Mouse (Mus musculus): ENCODE data around the gene Ndufa6. TPM values are rescaled to one million over a fixed set of nuclear protein-coding genes. Genes with fewer than 3 reads are reported as not detected.
"Not testable (repeated sequence)": the region's sequence is repeated elsewhere in the genome, so short reads cannot be mapped to it uniquely, and the experiment has no call there.

Gene Ndufa6
- total RNA-seq, 4 experiments from 2014 or later, result 177 to 207 (median 191) TPM

- DNase-seq (ENCODE audit: low spot score in 2 of 2), result no peak
Observed at GRCm38 (mm10) chr15:82368146-82368545, 14.0 kb upstream of the Ndufa6 start.

GRCm38 (mm10) chr15:82364561-82364960 is 10.4 kb upstream of the Ndufa6 start:
- DNase-seq (ENCODE audit: low spot score in 2 of 2), result not testable (repeated sequence)

- DNase-seq (ENCODE audit: low spot score in 2 of 2), result not testable (repeated sequence)
Observed at GRCm38 (mm10) chr15:82363801-82364200, 9.7 kb upstream of the Ndufa6 start.

- DNase-seq (ENCODE audit: low spot score in 2 of 2), result no peak
Observed at GRCm38 (mm10) chr15:82362234-82362633, 8.1 kb upstream of the Ndufa6 start.

GRCm38 (mm10) chr15:82361459-82362018 is 7.4 kb upstream of the Ndufa6 start:
- peak; percentile 2 to 4 for DNase-seq (ENCODE audit: low spot score in 2 of 2)

GRCm38 (mm10) chr15:82358431-82359260 is 4.5 kb upstream of the Ndufa6 start:
- no peak for DNase-seq (ENCODE audit: low spot score in 2 of 2)

- DNase-seq (ENCODE audit: low spot score in 2 of 2), result no peak
Observed at GRCm38 (mm10) chr15:82353745-82354113, 393 bp downstream of the Ndufa6 start.

- no peak for DNase-seq (ENCODE audit: low spot score in 2 of 2)
Observed at GRCm38 (mm10) chr15:82353078-82353744, 911 bp downstream of the Ndufa6 start.

- DNase-seq (ENCODE audit: low spot score in 2 of 2), result no peak
Observed at GRCm38 (mm10) chr15:82351480-82351879, 2.6 kb downstream of the Ndufa6 start.

- no peak for DNase-seq (ENCODE audit: low spot score in 2 of 2)
Observed at GRCm38 (mm10) chr15:82350349-82350748, 3.8 kb downstream of the Ndufa6 start.

- DNase-seq (ENCODE audit: low spot score in 2 of 2), result no peak
Observed at GRCm38 (mm10) chr15:82348999-82349341, 5.2 kb downstream of the Ndufa6 start.

GRCm38 (mm10) chr15:82348258-82348998 is 5.7 kb downstream of the Ndufa6 start:
- DNase-seq (ENCODE audit: low spot score in 2 of 2), result no peak

- DNase-seq (ENCODE audit: low spot score in 2 of 2), result no peak
Observed at GRCm38 (mm10) chr15:82347852-82348251, 6.3 kb downstream of the Ndufa6 start.

GRCm38 (mm10) chr15:82347303-82347676 is 6.8 kb downstream of the Ndufa6 start:
- DNase-seq (ENCODE audit: low spot score in 2 of 2), result no peak

GRCm38 (mm10) chr15:82346580-82347302 is 7.4 kb downstream of the Ndufa6 start:
- DNase-seq (ENCODE audit: low spot score in 2 of 2), result no peak

- peak; percentile 97 to 99 for DNase-seq (ENCODE audit: low spot score in 2 of 2)
Observed at GRCm38 (mm10) chr15:82345820-82346470, 8.2 kb downstream of the Ndufa6 start.

GRCm38 (mm10) chr15:82344971-82345370 is 9.2 kb downstream of the Ndufa6 start:
- no peak for DNase-seq (ENCODE audit: low spot score in 2 of 2)

- no peak for DNase-seq (ENCODE audit: low spot score in 2 of 2)
Observed at GRCm38 (mm10) chr15:82343368-82344287, 10.5 kb downstream of the Ndufa6 start.

GRCm38 (mm10) chr15:82342543-82342935 is 11.6 kb downstream of the Ndufa6 start:
- no peak for DNase-seq (ENCODE audit: low spot score in 2 of 2)

All from layer of hippocampus, adult 8-10 months (tissue).